Mouse (Mus musculus) forebrain, embryonic 15.5 days (tissue): ENCODE data around the gene Scrt2. TPM values are rescaled to one million over a fixed set of nuclear protein-coding genes. Genes with fewer than 3 reads are reported as not detected.
A peak's percentile ranks its signal among the peaks of the same experiment; 100 is the strongest.

Experiments used
- ATAC-seq: fragments of 200-750 bp; cut with Nextera tagmentation; replicated peaks from 2 replicates; pipeline ENCODE4 v1.8.0; 2017; ENCODE audit warnings: mild to moderate bottlenecking, moderate TSS enrichment, moderate library complexity
- H3K27ac ChIP-seq: fragments of 300-500 bp; sonication (generic); replicated peaks from 2 replicates; pipeline ENCODE4 v1.5.1; 2015; ENCODE audit warnings: mild to moderate bottlenecking, inconsistent platforms
- H3K27me3 ChIP-seq: fragments of 300-500 bp; sonication (generic); 2 replicates; pipeline ENCODE4 v1.6.1; 2015; ENCODE audit warnings: inconsistent platforms
- H3K36me3 ChIP-seq: fragments of 300-500 bp; sonication (generic); 2 replicates; pipeline ENCODE4 v1.6.1; 2015; ENCODE audit warnings: mild to moderate bottlenecking, inconsistent platforms
- H3K4me1 ChIP-seq: fragments of 300-500 bp; sonication (generic); 2 replicates; pipeline ENCODE4 v1.6.1; 2015; ENCODE audit warnings: inconsistent platforms
- H3K4me2 ChIP-seq: fragments of 300-500 bp; sonication (generic); replicated peaks from 2 replicates; pipeline ENCODE4 v1.6.1; 2015; ENCODE audit warnings: mild to moderate bottlenecking, inconsistent platforms
- H3K4me3 ChIP-seq: fragments of 300-500 bp; sonication (generic); 2 replicates; pipeline ENCODE4 v1.5.1; 2015; ENCODE audit warnings: mild to moderate bottlenecking, inconsistent platforms
- H3K9ac ChIP-seq: fragments of 300-500 bp; sonication (generic); replicated peaks from 2 replicates; pipeline ENCODE4 v1.6.1; 2015; ENCODE audit warnings: mild to moderate bottlenecking, inconsistent platforms
- H3K9me3 ChIP-seq: fragments of 300-500 bp; sonication (generic); 2 replicates; pipeline ENCODE4 v1.6.1; 2016; ENCODE audit warnings: inconsistent platforms
- WGBS: fragments of 180-500 bp; shearing (Covaris S2); methylation state at CpG from one replicate; pipeline ENCODE4 v1.1.7; 2015; ENCODE audit warnings: mixed read lengths; 5-methylcytosine and 5-hydroxymethylcytosine counted together
- polyA plus RNA-seq: library from polyadenylated mRNA; unstranded; fragments of >200 nt; fragmentation: Nextera tagmentation; extraction: Ambion mirVana; gene quantifications from 2 replicates; pipeline ENCODE4 v1.2.1, GENCODE M21; 2015

Gene Scrt2
- polyA plus RNA-seq, 1 experiment from 2014 or later = 20.9 TPM

DNA sequence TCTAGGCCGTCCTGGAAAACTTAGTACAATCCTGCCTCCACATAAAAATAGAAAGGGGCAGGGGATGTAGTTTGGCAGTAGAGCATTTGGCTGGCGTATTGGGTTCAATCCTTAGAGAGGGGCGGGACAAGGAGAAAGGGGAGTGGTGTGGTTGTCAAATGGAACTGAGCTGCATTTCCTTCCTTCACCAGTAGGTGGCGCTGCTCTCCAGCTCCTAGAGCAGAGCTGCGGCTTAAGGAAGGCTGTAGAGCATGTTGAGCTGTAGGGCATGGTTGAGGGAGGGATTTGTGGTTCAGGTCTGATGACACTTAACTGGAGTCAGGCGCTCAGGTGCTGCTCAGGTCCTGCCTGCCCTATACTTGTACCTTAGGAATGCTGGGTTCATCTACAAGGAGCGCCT, 30.6 kb downstream of the Scrt2 start:
- Histone ChIP-seq H3K4me2 (no peak overlapping the region), H3K4me3 (no peak overlapping the region), H3K9ac (no peak overlapping the region), H3K36me3 (no peaks in the 10 kb centered on the region), H3K9me3 (no peaks in the 10 kb centered on the region), H3K27ac (no peak overlapping the region), H3K4me1 (peaks cover 19% of the 10 kb centered on the region), H3K27me3 (no peaks in the 10 kb centered on the region)
- ATAC-seq = peak; percentile 83
- WGBS = 9% methylated on average over 7 of the region's 7 CpGs

DNA sequence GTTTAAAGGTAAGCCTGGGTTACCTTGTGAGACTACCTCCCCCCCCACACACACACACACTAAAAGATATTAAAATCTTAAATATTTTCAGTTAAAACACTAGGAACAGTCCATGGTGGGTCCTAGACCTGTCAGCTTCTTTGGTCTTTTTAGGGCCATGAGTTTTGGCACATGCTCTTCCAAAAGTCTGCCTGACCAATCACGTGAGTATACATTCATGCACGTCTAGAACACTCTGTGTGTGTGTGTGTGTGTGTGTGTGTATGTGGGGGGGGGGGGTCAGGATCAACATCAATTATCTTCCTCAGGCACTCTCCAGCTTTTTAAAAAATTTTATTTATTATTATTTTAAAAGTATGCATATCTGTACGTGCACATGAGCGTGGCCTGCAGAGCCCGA, 31.2 kb downstream of the Scrt2 start:
- ATAC-seq = no peak; the same call in 1 of the 2 replicates
- H3K4me3 ChIP-seq = no peak overlapping the region
- no peak overlapping the region for H3K9ac ChIP-seq
- H3K27me3 ChIP-seq = no peaks in the 10 kb centered on the region
- WGBS = 79% methylated on average over 5 of the region's 5 CpGs
- no peaks in the 10 kb centered on the region for H3K36me3 ChIP-seq
- H3K27ac ChIP-seq = no peak overlapping the region
- peaks cover 19% of the 10 kb centered on the region for H3K4me1 ChIP-seq
- H3K9me3 ChIP-seq = no peaks in the 10 kb centered on the region
- H3K4me2 ChIP-seq = no peak overlapping the region

DNA sequence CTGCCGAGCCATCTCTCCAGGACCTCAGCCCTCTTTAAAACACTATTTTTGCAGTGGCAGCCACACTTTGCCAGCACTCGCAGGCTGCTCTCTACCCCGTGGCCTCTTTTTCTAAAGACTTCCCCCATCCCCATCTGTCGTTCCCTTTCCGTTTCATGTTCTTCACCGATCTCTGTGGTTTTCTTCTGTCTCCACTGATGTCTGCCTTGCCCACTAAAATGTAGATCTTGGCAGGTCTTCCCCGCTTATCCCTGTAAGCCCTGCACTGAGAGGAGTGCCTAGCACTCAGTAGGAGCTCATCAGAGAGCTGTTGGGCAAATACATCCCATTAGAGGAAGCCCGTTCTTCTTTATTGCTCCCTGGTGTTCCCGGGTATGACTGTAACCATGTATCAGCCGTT, 31.6 kb downstream of the Scrt2 start:
- WGBS = 67% methylated on average over 10 of the region's 10 CpGs
- no peaks in the 10 kb centered on the region for H3K9me3 ChIP-seq
- no peak overlapping the region for H3K4me3 ChIP-seq
- H3K4me2 ChIP-seq = no peak overlapping the region
- no peak overlapping the region for H3K27ac ChIP-seq
- no peak for ATAC-seq
- H3K36me3 ChIP-seq = no peaks in the 10 kb centered on the region
- H3K9ac ChIP-seq = no peak overlapping the region
- no peaks in the 10 kb centered on the region for H3K27me3 ChIP-seq
- H3K4me1 ChIP-seq = peaks cover 19% of the 10 kb centered on the region

DNA sequence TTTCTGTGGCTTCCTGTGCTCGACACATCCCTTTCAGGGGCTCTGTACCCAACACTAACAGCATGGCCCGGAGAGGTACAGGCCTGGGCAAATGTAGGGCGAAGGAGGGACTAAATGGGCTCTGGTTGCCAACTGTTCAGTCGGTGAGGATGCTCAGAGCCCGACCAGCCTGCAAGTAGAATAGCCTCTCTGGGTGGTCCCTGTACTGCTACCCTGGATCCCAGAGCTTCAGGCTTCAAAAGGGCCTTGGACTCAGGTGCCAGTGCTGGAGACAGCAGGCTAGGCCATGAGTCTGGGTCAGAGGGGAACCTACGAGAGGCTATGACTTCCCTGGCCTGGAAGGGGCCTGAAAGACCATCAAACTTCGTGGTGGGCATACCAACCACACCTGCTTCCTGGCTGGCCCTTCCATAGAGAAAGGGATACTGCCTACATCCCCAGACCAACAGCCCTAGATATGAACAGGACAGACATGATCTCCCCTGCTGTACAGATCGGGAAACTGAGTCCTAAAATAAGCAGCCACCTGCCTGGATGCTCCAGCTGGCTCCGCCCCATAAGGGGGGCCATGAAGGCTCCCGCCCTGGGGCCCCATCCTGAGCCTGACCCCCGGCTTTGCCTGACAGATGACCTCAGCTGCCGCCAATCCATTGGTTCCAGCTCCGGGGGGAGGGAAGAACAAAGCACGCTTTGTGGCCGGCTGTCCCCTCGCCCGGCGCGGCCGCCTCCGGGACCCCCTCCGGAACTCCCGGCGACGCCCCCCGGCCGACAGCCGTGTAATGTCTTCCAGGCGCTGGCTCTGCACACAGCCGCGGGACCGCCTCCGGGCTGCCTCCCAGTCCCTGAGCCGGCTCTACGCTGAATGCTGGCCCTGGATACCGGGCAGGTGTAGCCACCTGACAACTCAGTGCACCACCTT, 33.0 kb downstream of the Scrt2 start:
- WGBS = 12% methylated on average over 35 of the region's 36 CpGs
- Histone ChIP-seq H3K9ac (peak overlapping the region; percentile 36), H3K4me3 (peak overlapping the region; percentile 27), H3K4me1 (peaks cover 15% of the 10 kb centered on the region), H3K27me3 (no peaks in the 10 kb centered on the region), H3K9me3 (no peaks in the 10 kb centered on the region), H3K27ac (no peak overlapping the region), H3K36me3 (no peaks in the 10 kb centered on the region), H3K4me2 (peak overlapping the region; percentile 54)
- 0 out of 2 replicates have a peak, but pooled peaks have one; percentile 23 for ATAC-seq

DNA sequence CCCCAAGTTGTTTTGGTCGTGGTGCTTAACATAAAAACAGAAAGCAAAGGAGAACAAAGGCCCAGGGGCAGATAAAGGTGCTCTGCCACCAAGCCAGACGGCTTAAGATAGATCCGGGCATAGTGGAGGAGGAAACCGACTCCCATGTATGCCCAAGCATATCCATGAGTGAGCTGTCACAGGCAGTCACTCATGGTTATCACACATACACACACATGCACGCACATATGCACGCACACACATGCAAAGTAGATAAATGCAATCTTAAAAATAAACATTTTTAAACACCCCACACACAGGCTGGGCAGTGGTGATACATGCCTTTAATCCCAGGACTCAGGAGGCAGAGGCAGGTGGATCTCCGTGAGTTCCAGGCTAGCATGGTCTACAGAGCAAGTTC, 36.4 kb downstream of the Scrt2 start:
- H3K4me2 ChIP-seq = no peak overlapping the region
- H3K36me3 ChIP-seq = no peaks in the 10 kb centered on the region
- 85% methylated on average over 7 of the region's 7 CpGs for WGBS
- no peak overlapping the region for H3K4me3 ChIP-seq
- no peaks in the 10 kb centered on the region for H3K9me3 ChIP-seq
- no peak overlapping the region for H3K27ac ChIP-seq
- peaks cover 12% of the 10 kb centered on the region for H3K4me1 ChIP-seq
- no peak for ATAC-seq
- H3K27me3 ChIP-seq = no peaks in the 10 kb centered on the region
- no peak overlapping the region for H3K9ac ChIP-seq

DNA sequence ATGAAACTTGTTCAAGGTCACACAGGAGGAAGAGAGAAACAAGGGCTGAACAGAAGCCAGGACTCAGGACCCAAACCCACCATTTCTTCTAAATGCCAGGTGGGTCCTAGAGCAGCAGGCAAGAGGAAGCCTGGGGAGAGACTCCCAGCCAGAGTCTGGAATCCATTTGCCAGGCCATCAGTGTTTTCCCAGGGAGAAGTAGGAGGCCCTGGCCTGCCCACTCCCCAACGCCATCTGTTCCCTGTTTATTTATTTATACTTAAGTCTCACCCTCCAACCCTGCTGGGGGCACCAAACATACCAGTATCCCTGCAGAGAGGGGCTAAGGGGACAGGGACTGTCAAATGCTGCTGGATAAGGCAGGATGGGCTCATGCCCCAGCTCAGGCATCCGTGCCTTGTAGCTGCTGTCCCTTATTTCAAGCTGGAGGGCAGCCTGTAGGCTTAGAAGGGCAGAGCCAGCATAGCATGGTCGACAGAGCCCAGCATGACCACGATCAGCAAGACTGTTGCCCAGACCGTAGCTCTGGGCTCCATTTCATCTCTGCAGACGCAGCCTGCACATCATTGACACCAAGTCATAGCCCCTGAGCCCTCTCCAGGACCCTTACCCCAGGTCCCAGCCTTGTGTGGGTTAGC, 38.0 kb downstream of the Scrt2 start:
- Histone ChIP-seq H3K4me2 (no peak overlapping the region), H3K9me3 (no peaks in the 10 kb centered on the region), H3K27ac (no peak overlapping the region), H3K27me3 (no peaks in the 10 kb centered on the region), H3K4me1 (peaks cover 9% of the 10 kb centered on the region), H3K9ac (no peak overlapping the region), H3K36me3 (no peaks in the 10 kb centered on the region), H3K4me3 (no peak overlapping the region)
- WGBS = 70% methylated on average over 6 of the region's 6 CpGs
- no peak for ATAC-seq

DNA sequence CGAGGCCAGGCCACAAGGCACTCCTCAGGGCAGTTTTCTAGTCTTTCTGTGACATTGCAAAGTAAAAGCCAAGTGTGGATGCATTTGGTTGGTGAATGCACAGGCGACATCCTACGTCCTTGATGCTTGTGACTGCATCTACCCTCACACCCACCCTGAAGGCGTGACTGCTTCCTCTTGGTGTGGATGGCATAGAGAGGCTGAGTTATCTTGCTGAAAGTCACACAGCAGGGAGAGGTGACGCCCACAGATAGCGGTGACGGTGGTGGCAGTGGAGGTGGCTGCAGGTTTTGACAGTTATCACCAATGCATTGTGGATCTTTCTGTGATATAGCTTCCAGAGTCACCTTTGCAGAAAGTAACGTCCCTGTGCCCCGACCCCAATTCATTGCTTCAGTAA, 41.6 kb downstream of the Scrt2 start:
- Histone ChIP-seq H3K9ac (no peak overlapping the region), H3K4me1 (no peaks in the 10 kb centered on the region), H3K9me3 (no peaks in the 10 kb centered on the region), H3K4me3 (no peak overlapping the region), H3K4me2 (no peak overlapping the region), H3K36me3 (no peaks in the 10 kb centered on the region), H3K27ac (no peak overlapping the region), H3K27me3 (no peaks in the 10 kb centered on the region)
- WGBS = 77% methylated on average over 9 of the region's 9 CpGs
- no peak for ATAC-seq

DNA sequence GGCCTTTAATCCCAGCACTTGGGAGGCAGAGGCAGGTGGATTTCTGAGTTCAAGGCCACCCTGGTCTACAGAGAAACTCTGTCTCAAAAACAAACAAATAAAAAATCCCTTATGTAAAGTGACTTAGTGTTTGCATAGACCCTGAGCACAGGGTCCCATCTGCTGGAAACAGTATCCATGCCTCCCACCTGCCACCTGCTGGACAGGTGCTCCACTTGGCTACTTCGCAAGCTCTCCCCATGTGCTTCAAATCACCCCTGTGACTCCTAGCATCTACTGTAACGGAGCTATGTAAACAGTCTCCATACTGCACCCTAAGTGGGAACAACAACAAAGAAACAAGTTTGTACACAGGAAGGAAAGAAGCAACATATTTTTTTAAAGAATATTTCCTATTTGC, 47.3 kb downstream of the Scrt2 start:
- Histone ChIP-seq H3K9me3 (no peaks in the 10 kb centered on the region), H3K4me3 (no peak overlapping the region), H3K9ac (no peak overlapping the region), H3K27me3 (no peaks in the 10 kb centered on the region), H3K36me3 (no peaks in the 10 kb centered on the region), H3K4me1 (no peaks in the 10 kb centered on the region), H3K4me2 (no peak overlapping the region), H3K27ac (no peak overlapping the region)
- no peak for ATAC-seq
- WGBS = 77% methylated on average over 2 of the region's 2 CpGs

DNA sequence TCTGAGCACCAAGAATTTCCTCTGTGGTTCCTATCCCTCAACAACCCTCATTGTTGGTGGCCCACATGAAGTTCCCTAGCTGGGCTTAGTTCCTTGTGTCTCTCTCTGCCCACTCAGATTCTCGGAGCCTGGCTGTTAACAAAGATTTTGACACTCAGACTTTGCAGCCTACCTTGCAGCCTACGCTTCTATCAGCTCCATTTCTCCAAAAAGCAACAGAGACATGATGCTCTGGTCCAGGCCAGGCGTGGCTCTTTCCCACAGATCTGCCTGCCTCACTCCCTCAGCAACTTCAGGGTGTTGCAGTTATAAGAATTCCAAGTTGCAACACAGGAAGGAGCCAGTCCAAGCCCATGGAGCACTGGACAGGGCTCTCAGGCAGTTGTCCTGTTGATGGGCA, 48.4 kb downstream of the Scrt2 start:
- ATAC-seq = no peak
- H3K4me3 ChIP-seq = no peak overlapping the region
- 74% methylated on average over 3 of the region's 3 CpGs for WGBS
- H3K4me1 ChIP-seq = no peaks in the 10 kb centered on the region
- H3K27ac ChIP-seq = no peak overlapping the region
- no peak overlapping the region for H3K4me2 ChIP-seq
- H3K9me3 ChIP-seq = no peaks in the 10 kb centered on the region
- H3K36me3 ChIP-seq = no peaks in the 10 kb centered on the region
- H3K27me3 ChIP-seq = no peaks in the 10 kb centered on the region
- H3K9ac ChIP-seq = no peak overlapping the region

DNA sequence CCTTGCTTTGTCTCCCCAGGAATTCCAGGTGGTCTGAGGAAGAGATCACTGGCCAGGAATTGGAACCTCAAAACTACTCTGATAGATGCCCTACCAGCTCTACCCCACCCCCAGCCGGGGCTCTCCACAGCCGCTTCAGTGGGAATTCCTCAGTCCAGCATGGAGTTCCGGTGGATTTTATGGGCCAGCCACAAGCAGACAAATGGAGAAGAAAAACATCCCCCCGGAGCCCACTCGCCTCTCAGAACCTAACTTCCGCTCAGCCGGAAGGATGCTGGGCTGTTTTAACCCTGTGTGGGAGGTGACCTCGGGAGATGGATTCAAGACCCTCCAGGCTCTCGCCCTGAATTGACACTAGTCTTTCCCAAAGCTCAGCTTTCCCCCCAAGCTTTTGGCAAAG, 50.7 kb downstream of the Scrt2 start:
- no peaks in the 10 kb centered on the region for H3K27me3 ChIP-seq
- no peak overlapping the region for H3K9ac ChIP-seq
- no peaks in the 10 kb centered on the region for H3K36me3 ChIP-seq
- no peaks in the 10 kb centered on the region for H3K9me3 ChIP-seq
- ATAC-seq = no peak
- no peak overlapping the region for H3K27ac ChIP-seq
- H3K4me2 ChIP-seq = no peak overlapping the region
- WGBS = 74% methylated on average over 9 of the region's 9 CpGs
- no peaks in the 10 kb centered on the region for H3K4me1 ChIP-seq
- no peak overlapping the region for H3K4me3 ChIP-seq

DNA sequence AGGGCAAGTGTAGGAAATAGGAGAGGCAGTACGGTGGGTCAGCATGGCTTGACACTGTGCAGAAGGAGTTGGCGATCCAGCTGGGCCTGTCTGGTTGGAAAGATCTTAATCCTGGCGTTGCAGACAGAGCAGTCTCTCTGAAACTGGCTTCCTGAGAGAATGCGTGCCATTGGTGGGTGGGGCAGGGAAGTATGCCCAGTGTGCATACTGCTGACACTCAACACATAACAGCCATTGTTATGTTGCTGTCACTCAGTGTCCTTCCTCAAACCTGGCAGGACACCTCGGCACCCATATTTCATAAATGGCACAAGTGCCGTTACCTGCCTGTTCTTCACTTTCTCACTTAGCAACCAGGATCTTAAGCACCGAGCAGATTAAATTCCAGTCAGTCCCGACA, 51.4 kb downstream of the Scrt2 start:
- 78% methylated on average over 8 of the region's 8 CpGs for WGBS
- no peaks in the 10 kb centered on the region for H3K9me3 ChIP-seq
- no peak overlapping the region for H3K27ac ChIP-seq
- no peak for ATAC-seq
- no peak overlapping the region for H3K4me3 ChIP-seq
- H3K9ac ChIP-seq = no peak overlapping the region
- H3K27me3 ChIP-seq = no peaks in the 10 kb centered on the region
- no peak overlapping the region for H3K4me2 ChIP-seq
- H3K36me3 ChIP-seq = no peaks in the 10 kb centered on the region
- H3K4me1 ChIP-seq = no peaks in the 10 kb centered on the region

DNA sequence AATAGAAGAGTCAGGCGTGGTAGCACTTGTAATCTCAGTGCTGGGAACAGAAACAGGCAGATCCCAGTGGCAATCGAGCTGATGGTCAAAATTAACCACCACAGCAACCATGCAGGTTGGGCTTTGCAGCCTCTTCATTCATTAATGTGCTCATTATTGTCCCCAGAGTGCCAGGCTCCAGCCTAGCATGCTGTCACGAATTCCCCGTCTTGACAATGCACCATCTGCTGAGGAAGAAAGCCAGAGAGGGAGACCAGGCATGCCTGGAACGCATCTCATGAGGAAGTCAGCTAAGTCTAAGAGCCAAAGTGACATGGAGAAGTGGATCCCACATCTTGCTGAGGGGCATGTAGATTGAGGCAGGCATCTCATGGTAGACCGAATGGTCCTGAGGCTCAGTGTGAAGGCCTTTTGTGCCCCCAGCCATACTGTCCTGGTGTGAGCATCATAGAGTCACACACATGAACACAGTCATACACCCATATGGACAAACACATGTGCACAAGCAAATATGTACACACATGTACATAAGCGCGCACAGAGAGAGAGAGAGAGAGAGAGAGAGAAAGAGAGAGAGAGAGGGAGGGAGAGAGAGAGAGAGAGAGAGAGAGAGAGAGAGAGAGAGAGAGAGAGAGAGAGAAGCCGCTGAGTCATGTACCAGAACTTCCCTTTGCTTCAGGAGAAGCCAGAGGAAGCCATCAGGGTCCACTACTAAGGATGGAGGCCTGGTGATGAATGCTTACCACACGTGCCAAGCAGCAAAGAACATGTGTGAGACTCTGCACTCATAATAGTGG, 58.1 kb downstream of the Scrt2 start:
- Histone ChIP-seq H3K27me3 (peaks cover 15% of the 10 kb centered on the region), H3K27ac (peak overlapping the region; percentile 55), H3K9me3 (no peaks in the 10 kb centered on the region), H3K4me2 (no peak overlapping the region), H3K4me3 (no peak overlapping the region), H3K4me1 (peaks cover 44% of the 10 kb centered on the region), H3K9ac (no peak overlapping the region), H3K36me3 (no peaks in the 10 kb centered on the region)
- peak; percentile 25; the same call in 1 of the 2 replicates for ATAC-seq
- WGBS = 54% methylated on average over 10 of the region's 10 CpGs
